Mouse (Mus musculus) heart, embryonic 12.5 days (tissue): ENCODE data around the gene Por. TPM values are rescaled to one million over a fixed set of nuclear protein-coding genes. Genes with fewer than 3 reads are reported as not detected.

Source experiments
- ATAC-seq: fragments of 200-750 bp; cut with Nextera tagmentation; 2 replicates; pipeline ENCODE4 v1.8.0; 2017; ENCODE audit warnings: moderate TSS enrichment, moderate library complexity; ENCODE audit not compliant: insufficient number of reproducible peaks, low FRiP score
- H3K27ac ChIP-seq: fragments of 300-500 bp; sonication (generic); 2 replicates; pipeline ENCODE4 v1.5.1; 2016; ENCODE audit warnings: mild to moderate bottlenecking, moderate library complexity; ENCODE audit not compliant: poor library complexity, severe bottlenecking
- H3K27me3 ChIP-seq: fragments of 300-500 bp; sonication (generic); replicated peaks from 2 replicates; pipeline ENCODE4 v1.6.1; 2016; ENCODE audit warnings: mild to moderate bottlenecking, moderate library complexity
- H3K36me3 ChIP-seq: fragments of 300-500 bp; sonication (generic); 2 replicates; pipeline ENCODE4 v1.6.1; 2016; ENCODE audit warnings: mild to moderate bottlenecking, moderate library complexity
- H3K4me1 ChIP-seq: fragments of 300-500 bp; sonication (generic); replicated peaks from 2 replicates; pipeline ENCODE4 v1.6.1; 2016; ENCODE audit warnings: mild to moderate bottlenecking
- H3K4me2 ChIP-seq: fragments of 300-500 bp; sonication (generic); 2 replicates; pipeline ENCODE4 v1.6.1; 2016; ENCODE audit warnings: mild to moderate bottlenecking, moderate library complexity
- H3K4me3 ChIP-seq: fragments of 300-500 bp; sonication (generic); 2 replicates; pipeline ENCODE4 v1.5.1; 2016; ENCODE audit warnings: mild to moderate bottlenecking
- H3K9ac ChIP-seq: fragments of 300-500 bp; sonication (generic); 2 replicates; pipeline ENCODE4 v1.6.1; 2016; ENCODE audit warnings: mild to moderate bottlenecking, moderate library complexity
- H3K9me3 ChIP-seq: fragments of 300-500 bp; sonication (generic); replicated peaks from 2 replicates; pipeline ENCODE4 v1.6.1; 2016; ENCODE audit warnings: mild to moderate bottlenecking, moderate library complexity
- WGBS: fragments of 180-500 bp; shearing (Covaris S2); methylation state at CpG from one replicate; pipeline ENCODE4 v1.1.7; 2016; 5-methylcytosine and 5-hydroxymethylcytosine counted together
- polyA plus RNA-seq: library from polyadenylated mRNA; unstranded; fragments of >200 nt; fragmentation: Nextera tagmentation; extraction: Ambion mirVana; gene quantifications from 2 replicates; pipeline ENCODE4 v1.2.1, GENCODE M21; 2016

Gene Por
- polyA plus RNA-seq, 1 experiment from 2014 or later: 54.0 TPM

GRCm38 (mm10) chr5:135713441-135714218 is 43.8 kb downstream of the Por start:
- H3K4me2 ChIP-seq: peak overlapping the region; percentile 24
- peak overlapping the region; percentile 46 for H3K27ac ChIP-seq
- 0 out of 2 replicates have a peak, but pooled peaks cover 4% of the 10 kb centered on the region for H3K9me3 ChIP-seq
- 48% methylated on average over 16 of the region's 16 CpGs for WGBS
- H3K4me1 ChIP-seq: peaks cover 29% of the 10 kb centered on the region
- ATAC-seq: peak; percentile 80
- peaks cover 30% of the 10 kb centered on the region for H3K36me3 ChIP-seq
- H3K27me3 ChIP-seq: no peaks in the 10 kb centered on the region
- no peak overlapping the region for H3K4me3 ChIP-seq
- H3K9ac ChIP-seq: no peak overlapping the region

- H3K4me1 ChIP-seq: peaks cover 28% of the 10 kb centered on the region
- H3K9me3 ChIP-seq: no peaks in the 10 kb centered on the region
- ATAC-seq: no peak
- no peak overlapping the region for H3K4me2 ChIP-seq
- H3K36me3 ChIP-seq: peaks cover 28% of the 10 kb centered on the region
- H3K4me3 ChIP-seq: no peak overlapping the region
- H3K9ac ChIP-seq: no peak overlapping the region
- 44% methylated on average over 10 of the region's 10 CpGs for WGBS
- no peaks in the 10 kb centered on the region for H3K27me3 ChIP-seq
- H3K27ac ChIP-seq: no peak overlapping the region
Observed at GRCm38 (mm10) chr5:135715624-135716023, 45.8 kb downstream of the Por start.

- H3K36me3 ChIP-seq: peaks cover 28% of the 10 kb centered on the region
- no peak overlapping the region for H3K27ac ChIP-seq
- peaks cover 27% of the 10 kb centered on the region for H3K4me1 ChIP-seq
- no peaks in the 10 kb centered on the region for H3K27me3 ChIP-seq
- 83% methylated on average over 10 of the region's 10 CpGs for WGBS
- no peak overlapping the region for H3K4me2 ChIP-seq
- H3K9ac ChIP-seq: no peak overlapping the region
- no peak overlapping the region for H3K4me3 ChIP-seq
- no peaks in the 10 kb centered on the region for H3K9me3 ChIP-seq
- no peak for ATAC-seq
Observed at GRCm38 (mm10) chr5:135719586-135720120, 49.8 kb downstream of the Por start.

GRCm38 (mm10) chr5:135720121-135720520 is 50.3 kb downstream of the Por start:
- H3K36me3 ChIP-seq: peaks cover 28% of the 10 kb centered on the region
- H3K4me1 ChIP-seq: peaks cover 31% of the 10 kb centered on the region
- WGBS: 71% methylated on average over 3 of the region's 3 CpGs
- H3K27ac ChIP-seq: no peak overlapping the region
- no peak for ATAC-seq
- no peak overlapping the region for H3K9ac ChIP-seq
- no peak overlapping the region for H3K4me3 ChIP-seq
- no peaks in the 10 kb centered on the region for H3K27me3 ChIP-seq
- H3K9me3 ChIP-seq: no peaks in the 10 kb centered on the region
- no peak overlapping the region for H3K4me2 ChIP-seq

- H3K9ac ChIP-seq: no peak overlapping the region
- no peak overlapping the region for H3K27ac ChIP-seq
- WGBS: 93% methylated on average over 8 of the region's 8 CpGs
- H3K4me2 ChIP-seq: no peak overlapping the region
- no peaks in the 10 kb centered on the region for H3K27me3 ChIP-seq
- no peak for ATAC-seq
- no peak overlapping the region for H3K4me3 ChIP-seq
- peaks cover 41% of the 10 kb centered on the region for H3K4me1 ChIP-seq
- H3K9me3 ChIP-seq: no peaks in the 10 kb centered on the region
- H3K36me3 ChIP-seq: peaks cover 23% of the 10 kb centered on the region
Observed at GRCm38 (mm10) chr5:135721076-135721475, 51.2 kb downstream of the Por start.

GRCm38 (mm10) chr5:135722121-135722520 is 52.3 kb downstream of the Por start:
- H3K27ac ChIP-seq: no peak overlapping the region; the same call in 1 of the 2 replicates
- WGBS: 58% methylated on average over 11 of the region's 11 CpGs
- 0 out of 2 replicates have a peak overlapping the region, but pooled peaks have one; percentile 2 for H3K4me2 ChIP-seq

GRCm38 (mm10) chr5:135723165-135723751 is 53.4 kb downstream of the Por start:
- H3K9me3 ChIP-seq: no peaks in the 10 kb centered on the region
- H3K4me1 ChIP-seq: peaks cover 59% of the 10 kb centered on the region
- no peak overlapping the region for H3K4me2 ChIP-seq
- peaks cover 7% of the 10 kb centered on the region; the same call in 1 of the 2 replicates for H3K36me3 ChIP-seq
- H3K27ac ChIP-seq: no peak overlapping the region
- 57% methylated on average over 3 of the region's 3 CpGs for WGBS
- no peak overlapping the region for H3K4me3 ChIP-seq
- H3K9ac ChIP-seq: no peak overlapping the region
- no peak for ATAC-seq
- H3K27me3 ChIP-seq: no peaks in the 10 kb centered on the region

More at GRCm38 (mm10) chr5:135722121-135722520, 52.3 kb downstream of the Por start:
- Histone ChIP-seq H3K4me1 (peaks cover 51% of the 10 kb centered on the region), H3K27me3 (no peaks in the 10 kb centered on the region), H3K36me3 (peaks cover 13% of the 10 kb centered on the region), H3K9me3 (no peaks in the 10 kb centered on the region), H3K4me3 (no peak overlapping the region), H3K9ac (no peak overlapping the region)
- no peak for ATAC-seq

GRCm38 (mm10) chr5:135724536-135725322 is 54.9 kb downstream of the Por start:
- H3K4me1 ChIP-seq: peaks cover 59% of the 10 kb centered on the region
- no peak overlapping the region for H3K4me3 ChIP-seq
- WGBS: 17% methylated on average over 9 of the region's 9 CpGs
- H3K27ac ChIP-seq: peak overlapping the region; percentile 34
- H3K27me3 ChIP-seq: no peaks in the 10 kb centered on the region
- no peaks in the 10 kb centered on the region for H3K9me3 ChIP-seq
- peak overlapping the region; percentile 49 for H3K4me2 ChIP-seq
- peaks cover 7% of the 10 kb centered on the region for H3K36me3 ChIP-seq
- peak; percentile 16; the same call in 1 of the 2 replicates for ATAC-seq
- H3K9ac ChIP-seq: 0 out of 2 replicates have a peak overlapping the region, but pooled peaks have one; percentile 15

- Histone ChIP-seq H3K9ac (0 out of 2 replicates have a peak overlapping the region, but pooled peaks have one; percentile 46), H3K4me1 (peaks cover 59% of the 10 kb centered on the region), H3K36me3 (peaks cover 14% of the 10 kb centered on the region), H3K9me3 (no peaks in the 10 kb centered on the region), H3K4me2 (peak overlapping the region; percentile 49), H3K27ac (peak overlapping the region; percentile 34), H3K27me3 (no peaks in the 10 kb centered on the region), H3K4me3 (no peak overlapping the region)
- ATAC-seq: 0 out of 2 replicates have a peak, but pooled peaks have one; percentile 37
- WGBS: 25% methylated on average over 8 of the region's 8 CpGs
Observed at GRCm38 (mm10) chr5:135725391-135725841, 55.6 kb downstream of the Por start.

GRCm38 (mm10) chr5:135725991-135726390 is 56.2 kb downstream of the Por start:
- Histone ChIP-seq H3K27ac (peak overlapping the region; percentile 34; the same call in 1 of the 2 replicates), H3K27me3 (no peaks in the 10 kb centered on the region), H3K9ac (0 out of 2 replicates have a peak overlapping the region, but pooled peaks have one; percentile 46), H3K36me3 (peaks cover 20% of the 10 kb centered on the region), H3K4me1 (peaks cover 59% of the 10 kb centered on the region), H3K4me2 (peak overlapping the region; percentile 49), H3K4me3 (no peak overlapping the region), H3K9me3 (no peaks in the 10 kb centered on the region)
- no peak for ATAC-seq
- WGBS: 48% methylated on average over 6 of the region's 6 CpGs
